In genomic region chr6:27346311-27346710, GRCm38 (mm10) we compare ENCODE assay signal across 9 mouse cellular contexts.
"Had no signal": no experiment of that assay in that cellular context is flagged by ENCODE, and none has a peak within 500 bp of the region (broad histone marks: within the 10 kb centered on the region; RNA-seq: fewer than 3 reads in every experiment).

No protein-coding gene starts in this region.

- DNase-seq: kidney, postnatal 10 days; kidney, postnatal 4 days; left cerebral cortex, postnatal 4 days; liver, postnatal 0 days; lung, embryonic 14.5 days; right cerebral cortex, postnatal 4 days; thymus, adult 2 months; thymus, postnatal 14 days; thymus, postnatal 4 days had no signal
